In genomic region chr13:113871853-113872252, GRCm38 (mm10) we compare ENCODE assay signal across 11 mouse cellular contexts.
DNase-seq lines count a peak whose midpoint lies in the region; ATAC-seq lines count a peak whose summit lies in the region.
"Had no signal": no experiment of that assay in that cellular context is flagged by ENCODE, and none has a peak within 500 bp of the region (broad histone marks: within the 10 kb centered on the region; RNA-seq: fewer than 3 reads in every experiment).

No protein-coding gene starts in this region.

- H3K27ac ChIP-seq in embryonic facial prominence, embryonic 10.5 days (replicated peaks), result no peak overlapping the region
- H3K27ac ChIP-seq in heart, embryonic 13.5 days (replicated peaks), result peak overlapping the region; percentile 14; the same call in 1 of the 2 replicates
- H3K27ac ChIP-seq in forebrain, embryonic 15.5 days (replicated peaks), result no peak overlapping the region
- H3K27ac ChIP-seq in midbrain, embryonic 15.5 days, result no peak overlapping the region
- H3K27ac ChIP-seq: stomach, embryonic 15.5 days had no signal

- H3K4me2 ChIP-seq in heart, embryonic 13.5 days, result peak overlapping the region; percentile 52
- H3K4me2 ChIP-seq in forebrain, embryonic 15.5 days (replicated peaks), result no peak overlapping the region
- no peak overlapping the region for H3K4me2 ChIP-seq in midbrain, embryonic 15.5 days
- H3K4me2 ChIP-seq: stomach, embryonic 15.5 days had no signal

- no peak overlapping the region for H3K4me3 ChIP-seq in embryonic facial prominence, embryonic 10.5 days
- H3K4me3 ChIP-seq in heart, embryonic 13.5 days, result no peak overlapping the region
- H3K4me3 ChIP-seq in forebrain, embryonic 15.5 days, result no peak overlapping the region
- no peak overlapping the region for H3K4me3 ChIP-seq in midbrain, embryonic 15.5 days
- H3K4me3 ChIP-seq: myocyte; stomach, embryonic 15.5 days had no signal

- peak; percentile 77 for DNase-seq in adrenal gland, postnatal 14 days
- peak; percentile 17 for DNase-seq in embryonic facial prominence, embryonic 10.5 days (ENCODE audit: low spot score)
- peak; percentile 67 to 75 for DNase-seq in kidney, postnatal 4 days
- no peak for DNase-seq in spleen, adult 12 weeks (ENCODE audit: low spot score)
- no peak for DNase-seq in embryo, embryonic 10.5 days (ENCODE audit: low spot score)

- ATAC-seq in heart, embryonic 13.5 days (ENCODE audit: extremely low read depth, insufficient number of reproducible peaks, low FRiP score, low TSS enrichment), result no peak
- no peak for ATAC-seq in forebrain, embryonic 15.5 days (replicated peaks)
- ATAC-seq in midbrain, embryonic 15.5 days (replicated peaks), result no peak
- ATAC-seq: Patski had no signal

- H3K9ac ChIP-seq in heart, embryonic 13.5 days, result no peak overlapping the region
- H3K9ac ChIP-seq in forebrain, embryonic 15.5 days (replicated peaks), result no peak overlapping the region
- no peak overlapping the region for H3K9ac ChIP-seq in midbrain, embryonic 15.5 days
- H3K9ac ChIP-seq: stomach, embryonic 15.5 days had no signal

- H3K9me3 ChIP-seq in embryonic facial prominence, embryonic 10.5 days, result no peaks in the 10 kb centered on the region
- H3K9me3 ChIP-seq in heart, embryonic 13.5 days, result no peaks in the 10 kb centered on the region
- no peaks in the 10 kb centered on the region for H3K9me3 ChIP-seq in forebrain, embryonic 15.5 days
- no peaks in the 10 kb centered on the region for H3K9me3 ChIP-seq in midbrain, embryonic 15.5 days
- H3K9me3 ChIP-seq: stomach, embryonic 15.5 days had no signal

- H3K4me1 ChIP-seq in embryonic facial prominence, embryonic 10.5 days, result peaks cover 31% of the 10 kb centered on the region
- peaks cover 40% of the 10 kb centered on the region for H3K4me1 ChIP-seq in heart, embryonic 13.5 days
- peaks cover 3% of the 10 kb centered on the region; the same call in 1 of the 2 replicates for H3K4me1 ChIP-seq in forebrain, embryonic 15.5 days
- H3K4me1 ChIP-seq in midbrain, embryonic 15.5 days, result no peaks in the 10 kb centered on the region
- H3K4me1 ChIP-seq: stomach, embryonic 15.5 days had no signal

- 43% methylated on average over 13 of the region's 13 CpGs for whole genome bisulfite sequencing in embryonic facial prominence, embryonic 10.5 days
- 20% methylated on average over 13 of the region's 13 CpGs for WGBS in heart, embryonic 13.5 days
- WGBS in forebrain, embryonic 15.5 days, result 59% methylated on average over 13 of the region's 13 CpGs
- WGBS in midbrain, embryonic 15.5 days, result 58% methylated on average over 13 of the region's 13 CpGs

- H3K36me3 ChIP-seq in embryonic facial prominence, embryonic 10.5 days (replicated peaks), result no peaks in the 10 kb centered on the region
- H3K36me3 ChIP-seq in heart, embryonic 13.5 days, result no peaks in the 10 kb centered on the region
- H3K36me3 ChIP-seq in forebrain, embryonic 15.5 days, result no peaks in the 10 kb centered on the region
- H3K36me3 ChIP-seq in midbrain, embryonic 15.5 days (replicated peaks), result no peaks in the 10 kb centered on the region
- H3K36me3 ChIP-seq: stomach, embryonic 15.5 days had no signal

- no peaks in the 10 kb centered on the region for H3K27me3 ChIP-seq in embryonic facial prominence, embryonic 10.5 days (replicated peaks; ENCODE audit: low read depth, poor library complexity, severe bottlenecking)
- no peaks in the 10 kb centered on the region for H3K27me3 ChIP-seq in heart, embryonic 13.5 days (replicated peaks)
- H3K27me3 ChIP-seq in forebrain, embryonic 15.5 days, result no peaks in the 10 kb centered on the region
- H3K27me3 ChIP-seq in midbrain, embryonic 15.5 days (replicated peaks), result no peaks in the 10 kb centered on the region
- H3K27me3 ChIP-seq: Patski; stomach, embryonic 15.5 days had no signal

Comparison
In these comparisons a context has a peak if more than half of its experiments do, and no peak if none do; other contexts are left out.
1. DNase-seq: peak in adrenal gland, postnatal 14 days (single experiment), embryonic facial prominence, embryonic 10.5 days (single experiment) and kidney, postnatal 4 days (2 of 2); none in spleen, adult 12 weeks (single experiment) and embryo, embryonic 10.5 days (single experiment).